Mouse (Mus musculus): ENCODE data around the gene Retnla. TPM values are rescaled to one million over a fixed set of nuclear protein-coding genes. Genes with fewer than 3 reads are reported as not detected.
"Not testable (repeated sequence)": the region's sequence is repeated elsewhere in the genome, so short reads cannot be mapped to it uniquely, and the experiment has no call there.

Retnla gene
- polyA plus RNA-seq, 1 experiment from 2014 or later: 0.23 TPM

GRCm38 (mm10) chr16:48829060-48829459, 13.3 kb upstream of the Retnla start:
- no peaks in the 10 kb centered on the region for H3K36me3 ChIP-seq
- WGBS: 64% methylated on average over 4 of the region's 4 CpGs
- H3K4me1 ChIP-seq (replicated peaks): no peaks in the 10 kb centered on the region
- no peak overlapping the region for H3K4me3 ChIP-seq
- H3K9me3 ChIP-seq (replicated peaks): no peaks in the 10 kb centered on the region
- no peak overlapping the region for H3K27ac ChIP-seq
- ATAC-seq (replicated peaks; ENCODE audit: insufficient number of reproducible peaks, insufficient read depth, low FRiP score, low read depth): no peak
- no peak overlapping the region for H3K9ac ChIP-seq
- H3K4me2 ChIP-seq: no peak overlapping the region
- H3K27me3 ChIP-seq: no peaks in the 10 kb centered on the region

GRCm38 (mm10) chr16:48832055-48832454, 10.3 kb upstream of the Retnla start:
- 66% methylated on average over 8 of the region's 8 CpGs for WGBS
- no peaks in the 10 kb centered on the region for H3K36me3 ChIP-seq
- no peak for ATAC-seq (replicated peaks; ENCODE audit: insufficient number of reproducible peaks, insufficient read depth, low FRiP score, low read depth)

GRCm38 (mm10) chr16:48833626-48834025, 8.7 kb upstream of the Retnla start:
- H3K36me3 ChIP-seq; H3K9ac ChIP-seq; H3K9me3 ChIP-seq (replicated peaks); H3K27ac ChIP-seq; H3K4me2 ChIP-seq; ATAC-seq (replicated peaks; ENCODE audit: insufficient number of reproducible peaks, insufficient read depth, low FRiP score, low read depth); H3K4me3 ChIP-seq; H3K27me3 ChIP-seq; H3K4me1 ChIP-seq (replicated peaks): not testable (repeated sequence)
- WGBS: 43% methylated on average over 1 of the region's 1 CpGs

More at GRCm38 (mm10) chr16:48832055-48832454, 10.3 kb upstream of the Retnla start:
- H3K4me1 ChIP-seq (replicated peaks): no peaks in the 10 kb centered on the region
- no peak overlapping the region for H3K4me3 ChIP-seq
- no peaks in the 10 kb centered on the region for H3K27me3 ChIP-seq
- H3K27ac ChIP-seq: no peak overlapping the region
- H3K9me3 ChIP-seq (replicated peaks): no peaks in the 10 kb centered on the region
- no peak overlapping the region for H3K9ac ChIP-seq
- no peak overlapping the region for H3K4me2 ChIP-seq

GRCm38 (mm10) chr16:48843671-48844386, 1.5 kb downstream of the Retnla start:
- H3K9ac ChIP-seq: no peak overlapping the region
- no peaks in the 10 kb centered on the region for H3K36me3 ChIP-seq
- no peak overlapping the region for H3K4me3 ChIP-seq
- H3K9me3 ChIP-seq (replicated peaks): no peaks in the 10 kb centered on the region
- H3K27me3 ChIP-seq: no peaks in the 10 kb centered on the region
- H3K27ac ChIP-seq: no peak overlapping the region
- no peak overlapping the region for H3K4me2 ChIP-seq
- ATAC-seq (replicated peaks; ENCODE audit: insufficient number of reproducible peaks, insufficient read depth, low FRiP score, low read depth): no peak
- WGBS: 84% methylated on average over 4 of the region's 4 CpGs
- H3K4me1 ChIP-seq (replicated peaks): no peaks in the 10 kb centered on the region

- H3K9me3 ChIP-seq (replicated peaks); H3K9ac ChIP-seq; H3K36me3 ChIP-seq; H3K27me3 ChIP-seq; H3K4me2 ChIP-seq; H3K27ac ChIP-seq; H3K4me3 ChIP-seq; H3K4me1 ChIP-seq (replicated peaks); ATAC-seq (replicated peaks; ENCODE audit: insufficient number of reproducible peaks, insufficient read depth, low FRiP score, low read depth): not testable (repeated sequence)
- 83% methylated on average over 1 of the region's 1 CpGs for WGBS
These were observed 22.7 kb downstream of the Retnla start for GRCm38 (mm10) chr16:48865004-48865403.

GRCm38 (mm10) chr16:48867690-48868089, 25.3 kb downstream of the Retnla start:
- 60% methylated on average over 2 of the region's 2 CpGs for WGBS
- no peak overlapping the region for H3K4me3 ChIP-seq
- no peaks in the 10 kb centered on the region for H3K27me3 ChIP-seq
- H3K9ac ChIP-seq: no peak overlapping the region
- ATAC-seq (replicated peaks; ENCODE audit: insufficient number of reproducible peaks, insufficient read depth, low FRiP score, low read depth): no peak
- H3K9me3 ChIP-seq (replicated peaks): no peaks in the 10 kb centered on the region
- no peaks in the 10 kb centered on the region for H3K36me3 ChIP-seq
- H3K4me1 ChIP-seq (replicated peaks): no peaks in the 10 kb centered on the region
- H3K27ac ChIP-seq: no peak overlapping the region
- H3K4me2 ChIP-seq: no peak overlapping the region

GRCm38 (mm10) chr16:48868663-48869062, 26.3 kb downstream of the Retnla start:
- 78% methylated on average over 1 of the region's 1 CpGs for WGBS
- H3K27ac ChIP-seq: no peak overlapping the region
- no peak for ATAC-seq (replicated peaks; ENCODE audit: insufficient number of reproducible peaks, insufficient read depth, low FRiP score, low read depth)

GRCm38 (mm10) chr16:48869671-48870070, 27.3 kb downstream of the Retnla start:
- Histone ChIP-seq H3K9me3 (replicated peaks) (no peaks in the 10 kb centered on the region), H3K27me3 (no peaks in the 10 kb centered on the region), H3K4me2 (no peak overlapping the region), H3K4me1 (replicated peaks) (no peaks in the 10 kb centered on the region), H3K36me3 (no peaks in the 10 kb centered on the region), H3K9ac (no peak overlapping the region), H3K27ac (no peak overlapping the region), H3K4me3 (no peak overlapping the region)
- ATAC-seq (replicated peaks; ENCODE audit: insufficient number of reproducible peaks, insufficient read depth, low FRiP score, low read depth): no peak
- WGBS: 65% methylated on average over 3 of the region's 3 CpGs

More at GRCm38 (mm10) chr16:48868663-48869062, 26.3 kb downstream of the Retnla start:
- Histone ChIP-seq H3K36me3 (no peaks in the 10 kb centered on the region), H3K4me1 (replicated peaks) (no peaks in the 10 kb centered on the region), H3K9me3 (replicated peaks) (no peaks in the 10 kb centered on the region), H3K9ac (no peak overlapping the region), H3K27me3 (no peaks in the 10 kb centered on the region), H3K4me3 (no peak overlapping the region), H3K4me2 (no peak overlapping the region)

- Histone ChIP-seq H3K4me2 (no peak overlapping the region), H3K4me1 (replicated peaks) (no peaks in the 10 kb centered on the region), H3K9ac (no peak overlapping the region), H3K27ac (no peak overlapping the region), H3K36me3 (no peaks in the 10 kb centered on the region), H3K27me3 (no peaks in the 10 kb centered on the region), H3K4me3 (no peak overlapping the region), H3K9me3 (replicated peaks) (no peaks in the 10 kb centered on the region)
- no peak for ATAC-seq (replicated peaks; ENCODE audit: insufficient number of reproducible peaks, insufficient read depth, low FRiP score, low read depth)
- 78% methylated on average over 1 of the region's 1 CpGs for WGBS
These were observed 29.4 kb downstream of the Retnla start for GRCm38 (mm10) chr16:48871754-48872153.

GRCm38 (mm10) chr16:48872321-48872720, 30.0 kb downstream of the Retnla start, which contains the start of gene Retnlg:
Retnlg (plus strand) TSS chr16:48872621.
- no peaks in the 10 kb centered on the region for H3K9me3 ChIP-seq (replicated peaks)
- no peak within 1 kb of the TSS for H3K4me2 ChIP-seq
- no peak within 1 kb of the TSS for H3K4me3 ChIP-seq
- WGBS: 67% methylated on average over 4 of the region's 4 CpGs
- H3K4me1 ChIP-seq (replicated peaks): no peaks in the 10 kb centered on the region
- H3K9ac ChIP-seq: no peak within 1 kb of the TSS
- no peak for ATAC-seq (replicated peaks; ENCODE audit: insufficient number of reproducible peaks, insufficient read depth, low FRiP score, low read depth)
- H3K27me3 ChIP-seq: no peaks in the 10 kb centered on the region
- no peak within 1 kb of the TSS for H3K27ac ChIP-seq
- no peaks in the 10 kb centered on the region for H3K36me3 ChIP-seq

- Histone ChIP-seq H3K36me3 (no peaks in the 10 kb centered on the region), H3K27me3 (no peaks in the 10 kb centered on the region), H3K9me3 (replicated peaks) (no peaks in the 10 kb centered on the region), H3K4me3 (no peak overlapping the region), H3K4me1 (replicated peaks) (no peaks in the 10 kb centered on the region), H3K27ac (no peak overlapping the region), H3K4me2 (no peak overlapping the region), H3K9ac (no peak overlapping the region)
- 38% methylated on average over 2 of the region's 2 CpGs for WGBS
- ATAC-seq (replicated peaks; ENCODE audit: insufficient number of reproducible peaks, insufficient read depth, low FRiP score, low read depth): no peak
These were observed 48.4 kb downstream of the Retnla start for GRCm38 (mm10) chr16:48890733-48891132.
